Mouse (Mus musculus): ENCODE measurements around the gene 1700028P14Rik. TPM values are rescaled to one million over a fixed set of nuclear protein-coding genes. Genes with fewer than 3 reads are reported as not detected.

Gene 1700028P14Rik
- polyA plus RNA-seq (2014; fragmentation: Illumina TruSeq; extraction: RNeasy Lipid Tissue Mini Kit (QIAGEN cat#74804); ENCODE audit: low read depth, low replicate concordance) = not detected

GRCm38 (mm10) chr19:23652644-23653043 lies at the start of gene 1700028P14Rik:
TSS of gene 1700028P14Rik (minus strand) at chr19:23652812.

GRCm38 (mm10) chr19:23687296-23688021 lies 34.8 kb upstream of the 1700028P14Rik start, which contains the start of gene Ptar1:
TSS of gene Ptar1 (plus strand) at chr19:23687429.

Other genes with a start within 250 kb of the 1700028P14Rik start
- gene Mamdc2, start 204.4 kb downstream of the 1700028P14Rik start, polyA plus RNA-seq (2014; fragmentation: Illumina TruSeq; extraction: RNeasy Lipid Tissue Mini Kit (QIAGEN cat#74804); ENCODE audit: low read depth, low replicate concordance) = 11.5 TPM
- 35.2 TPM for gene Ptar1, start 34.6 kb upstream of the 1700028P14Rik start, polyA plus RNA-seq (2014; fragmentation: Illumina TruSeq; extraction: RNeasy Lipid Tissue Mini Kit (QIAGEN cat#74804); ENCODE audit: low read depth, low replicate concordance)
- gene Apba1, start 106.1 kb upstream of the 1700028P14Rik start, polyA plus RNA-seq (2014; fragmentation: Illumina TruSeq; extraction: RNeasy Lipid Tissue Mini Kit (QIAGEN cat#74804); ENCODE audit: low read depth, low replicate concordance) = 1.8 TPM